Mouse (Mus musculus): ENCODE measurements around the gene Card9. TPM values are rescaled to one million over a fixed set of nuclear protein-coding genes. Genes with fewer than 3 reads are reported as not detected.
A peak's percentile ranks its signal among the peaks of the same experiment; 100 is the strongest.

Card9 gene
- total RNA-seq, 1 experiment from 2014 or later = 1.2 TPM

DNA sequence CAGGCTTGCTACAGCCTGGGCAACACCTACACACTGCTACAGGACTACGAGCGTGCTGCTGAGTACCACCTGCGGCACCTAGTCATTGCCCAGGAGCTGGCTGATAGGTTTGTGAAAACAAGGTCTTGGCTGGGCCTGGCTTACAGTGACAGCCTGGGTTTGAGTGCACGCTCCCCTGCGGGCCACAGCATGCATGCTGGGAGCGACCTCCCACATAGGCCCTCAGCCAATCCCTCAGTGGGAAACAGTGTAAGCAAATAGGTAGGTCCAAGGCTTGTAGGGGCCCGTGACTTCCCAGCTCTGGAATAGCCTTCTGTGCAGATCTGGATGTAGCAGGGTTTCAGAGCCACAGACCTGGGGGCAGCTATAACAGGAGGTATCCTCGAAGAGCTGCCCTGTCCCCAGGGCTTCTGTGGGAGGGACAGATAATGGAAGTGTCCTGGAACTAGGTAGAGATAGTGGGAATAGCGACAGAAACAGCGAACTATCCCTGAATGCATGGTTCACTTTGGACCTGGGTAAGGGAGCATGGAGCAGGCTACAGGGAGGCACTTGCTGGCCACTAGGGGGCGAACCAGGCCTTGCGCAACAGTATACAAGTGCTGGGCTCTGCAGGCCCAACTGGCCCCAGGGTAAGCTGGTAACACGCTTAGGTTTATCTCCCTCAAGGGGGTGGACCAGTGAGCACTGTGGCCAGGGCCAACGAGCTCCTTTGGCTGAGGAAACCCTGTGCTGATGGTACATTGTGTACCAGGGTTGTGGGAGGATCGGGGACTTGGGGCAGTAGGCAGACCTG is 35.1 kb downstream of the Card9 start:
- peak; percentile 87 for DNase-seq

GRCm38 (mm10) chr2:26324917-26325316 is 35.8 kb downstream of the Card9 start:
- DNase-seq = peak; percentile 76

- no peak for DNase-seq
Observed at GRCm38 (mm10) chr2:26323589-26324325, 37.0 kb downstream of the Card9 start.

DNA sequence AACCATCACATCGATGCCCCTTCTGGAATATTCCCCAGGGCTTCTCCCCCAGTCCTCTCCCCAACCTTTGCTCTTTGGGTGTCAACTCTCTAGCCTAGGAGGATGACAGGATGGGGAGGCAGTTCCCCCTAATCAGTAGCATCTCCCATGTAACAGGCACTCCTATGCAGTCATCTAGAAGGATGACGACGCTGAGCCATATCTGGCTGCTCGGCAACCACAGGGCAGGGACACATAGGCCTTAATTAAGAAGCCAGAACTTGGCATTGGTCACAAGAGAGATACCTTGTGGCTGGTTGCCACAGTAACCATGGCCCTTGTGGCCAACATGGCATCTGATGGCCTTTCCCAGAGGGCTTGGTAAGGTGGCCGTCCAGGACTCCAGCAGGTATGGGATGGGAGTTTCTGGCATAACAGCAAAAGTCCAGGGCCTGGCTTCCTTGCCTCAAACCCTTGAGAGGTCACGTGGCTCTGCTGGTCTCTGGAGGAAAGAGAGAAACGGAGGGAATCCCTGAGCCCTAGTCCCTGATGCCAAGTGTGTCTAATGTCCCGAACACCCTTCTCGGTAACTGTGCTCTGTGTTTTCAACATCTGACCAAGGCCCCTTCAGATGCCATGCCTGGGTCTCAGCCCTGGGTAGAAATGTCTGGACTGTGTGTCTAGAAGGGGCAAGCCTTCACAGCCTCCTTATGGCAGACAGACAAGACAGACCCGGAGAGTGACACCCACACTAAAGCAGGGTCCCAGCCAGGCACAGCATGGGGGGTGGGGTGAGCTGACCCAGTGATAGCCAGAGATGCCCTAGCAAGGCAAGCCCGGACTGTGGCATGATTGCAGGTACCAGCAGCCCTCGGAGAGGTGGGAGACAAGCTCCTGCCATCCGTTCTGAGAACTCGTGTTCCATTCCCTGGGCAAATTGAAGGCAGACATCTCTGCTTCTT is 40.2 kb downstream of the Card9 start:
- DNase-seq = no peak

DNA sequence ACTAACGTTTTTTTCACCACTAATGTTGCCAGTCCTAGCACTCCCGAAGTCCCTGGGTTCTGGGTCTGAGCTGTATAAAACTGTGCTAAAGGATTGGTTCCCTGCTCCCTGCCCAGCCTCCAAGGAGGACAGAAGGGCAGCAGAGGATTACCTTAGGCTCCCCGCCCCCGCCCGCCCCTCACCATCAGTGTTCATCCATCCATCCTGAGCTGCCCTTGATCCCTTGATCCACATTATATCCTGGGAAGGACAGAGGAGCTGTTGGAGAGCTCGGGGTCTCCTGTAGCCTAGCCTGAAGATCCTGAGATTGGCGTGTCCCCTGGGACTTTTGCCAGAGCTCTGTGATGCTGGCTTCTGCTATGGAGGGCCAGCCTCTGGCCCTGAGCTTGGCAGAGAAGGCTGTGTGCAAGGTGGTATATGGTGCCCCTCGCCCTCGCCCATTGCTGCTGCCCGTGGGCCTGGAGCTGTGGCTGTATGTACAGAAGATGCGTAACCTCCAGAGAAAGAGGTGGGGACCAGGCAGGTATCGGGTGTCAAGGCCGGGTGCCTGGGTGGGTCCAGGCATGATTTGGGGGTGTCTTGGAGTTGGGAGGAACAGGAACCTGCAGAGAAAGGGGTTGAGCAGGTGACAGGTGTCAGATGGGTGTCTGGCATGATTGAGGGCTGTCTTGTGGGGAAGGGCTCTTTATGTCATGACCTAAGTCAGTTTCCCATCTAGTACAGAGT is 41.0 kb downstream of the Card9 start:
- DNase-seq = no peak

DNA sequence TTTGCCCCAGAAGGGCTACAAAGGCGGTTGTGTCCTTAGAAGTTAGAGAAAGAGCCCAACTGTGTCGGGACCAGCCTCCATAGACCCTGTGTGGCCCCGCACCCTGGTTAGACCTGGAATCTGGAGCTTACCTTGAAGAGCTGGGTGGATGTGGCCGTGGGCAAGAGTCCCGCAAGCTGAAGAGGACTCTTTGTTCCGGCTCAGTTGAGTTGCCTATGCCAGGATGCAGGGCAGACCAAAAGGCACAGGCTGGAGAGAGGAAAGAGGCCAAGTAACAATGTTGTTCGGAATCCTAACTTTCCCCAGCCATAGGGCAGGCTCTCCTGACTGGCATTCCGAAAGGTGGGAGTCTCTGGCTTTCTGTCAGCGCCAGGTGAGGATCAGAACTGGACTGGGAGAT is 41.6 kb downstream of the Card9 start:
- DNase-seq = no peak

GRCm38 (mm10) chr2:26317991-26318672 is 42.6 kb downstream of the Card9 start:
- no peak for DNase-seq

DNA sequence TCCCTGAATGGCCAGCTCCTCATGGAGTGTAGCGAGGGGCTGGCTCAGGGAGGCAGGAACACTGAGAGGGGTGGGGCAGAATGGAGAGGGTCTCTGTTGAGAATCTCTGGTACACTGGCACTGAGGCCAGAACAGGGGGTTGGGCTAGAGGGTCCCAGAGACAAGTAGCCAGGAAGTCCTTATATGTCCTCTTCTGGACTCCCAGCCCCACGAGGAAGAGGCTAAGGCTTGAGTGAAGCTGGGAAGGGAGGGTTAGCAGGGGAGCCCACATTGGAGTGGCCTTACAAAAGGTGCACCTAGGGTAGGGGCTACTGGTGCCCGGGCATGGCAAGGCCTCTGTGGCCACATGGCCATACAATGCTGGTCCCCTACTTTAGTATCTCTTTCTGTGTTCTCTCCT is 43.3 kb downstream of the Card9 start:
- DNase-seq = no peak

GRCm38 (mm10) chr2:26316576-26317246 is 44.0 kb downstream of the Card9 start:
- DNase-seq = no peak

GRCm38 (mm10) chr2:26315925-26316311 is 44.8 kb downstream of the Card9 start:
- peak; percentile 59 for DNase-seq

- DNase-seq = peak; percentile 88
Observed at GRCm38 (mm10) chr2:26315072-26315924, 45.4 kb downstream of the Card9 start, which contains the start of gene Gpsm1. Gene Gpsm1, plus strand, starts transcription at chr2:26315515.

DNA sequence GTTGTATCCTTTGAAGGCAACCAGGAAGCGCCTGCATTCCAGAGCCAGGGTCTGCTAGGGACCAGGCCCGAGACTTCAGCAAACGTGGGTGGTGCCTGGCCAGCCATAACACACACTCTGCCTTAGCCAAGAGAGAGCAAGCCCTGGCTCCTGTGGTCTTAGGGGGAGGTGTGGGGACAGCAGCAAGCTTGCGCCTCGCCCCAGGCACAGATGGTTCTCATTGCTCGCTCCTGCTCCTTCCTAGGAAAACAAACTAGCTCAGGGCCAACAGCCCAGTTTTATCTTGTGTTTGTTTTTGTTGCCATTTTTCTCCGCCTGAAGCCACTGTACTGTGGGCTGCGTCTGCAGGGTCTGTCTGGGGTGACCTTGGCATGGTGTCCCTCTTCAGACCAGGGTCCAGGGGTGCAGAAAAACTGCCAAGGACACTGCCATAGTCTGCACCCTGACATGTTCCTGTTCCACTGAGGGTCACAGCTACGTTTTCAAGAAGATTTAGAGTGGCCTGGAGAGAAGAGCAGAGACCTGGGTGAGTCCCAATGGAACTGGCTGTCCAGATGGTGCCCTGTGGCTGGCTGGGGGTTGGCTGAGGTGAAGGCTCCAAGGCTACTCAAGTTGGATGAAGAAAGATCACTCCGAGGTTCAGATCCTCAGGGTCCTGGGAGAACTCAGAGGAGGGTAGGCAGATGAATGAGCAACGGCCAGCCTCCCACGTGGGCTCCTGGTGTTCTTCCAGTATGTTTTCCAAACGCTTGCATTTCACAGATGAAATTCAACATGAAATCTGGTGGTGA is 46.2 kb downstream of the Card9 start:
- DNase-seq = peak; percentile 46

GRCm38 (mm10) chr2:26313394-26313793 is 47.3 kb downstream of the Card9 start:
- DNase-seq = no peak

DNA sequence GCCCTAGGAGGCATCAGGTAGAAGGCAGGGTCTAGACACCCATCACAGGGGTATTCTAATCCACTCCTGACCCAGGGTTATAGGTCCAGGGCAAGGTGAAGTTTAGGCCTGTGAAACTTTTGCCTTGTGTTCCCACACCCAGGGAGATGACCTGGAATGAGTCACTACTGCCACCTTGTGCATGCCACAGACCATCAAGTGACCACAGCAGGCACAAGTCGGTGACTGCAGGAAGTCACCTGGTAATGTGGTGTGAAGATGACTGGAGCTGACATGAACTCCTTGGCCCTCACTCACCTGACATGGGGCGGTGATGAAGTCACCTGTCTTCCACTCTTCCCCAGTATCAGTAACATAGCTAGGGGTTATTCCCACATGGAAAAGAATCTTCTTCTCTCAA is 47.9 kb downstream of the Card9 start:
- no peak for DNase-seq

DNA sequence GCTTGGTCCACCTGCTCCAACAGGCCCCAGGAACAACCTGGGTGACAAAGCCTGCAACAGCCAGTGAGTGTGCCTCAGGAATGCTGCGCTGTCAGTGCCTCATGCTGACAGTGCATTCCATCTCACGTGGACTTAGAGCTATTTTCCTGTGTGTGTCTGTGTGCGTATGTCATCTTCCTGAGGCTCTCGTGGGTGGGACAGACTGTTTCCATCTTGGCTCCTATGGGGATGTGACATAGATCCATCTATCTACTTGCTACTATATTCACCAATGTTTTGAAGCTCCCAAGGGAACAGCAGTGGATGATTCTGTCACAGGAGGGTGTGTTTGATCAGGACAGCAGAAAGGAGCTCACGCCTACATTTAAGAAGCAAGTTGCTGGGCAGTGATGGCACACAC is 48.8 kb downstream of the Card9 start:
- DNase-seq = no peak

GRCm38 (mm10) chr2:26309739-26310138 is 51.0 kb downstream of the Card9 start:
- DNase-seq = no peak

DNA sequence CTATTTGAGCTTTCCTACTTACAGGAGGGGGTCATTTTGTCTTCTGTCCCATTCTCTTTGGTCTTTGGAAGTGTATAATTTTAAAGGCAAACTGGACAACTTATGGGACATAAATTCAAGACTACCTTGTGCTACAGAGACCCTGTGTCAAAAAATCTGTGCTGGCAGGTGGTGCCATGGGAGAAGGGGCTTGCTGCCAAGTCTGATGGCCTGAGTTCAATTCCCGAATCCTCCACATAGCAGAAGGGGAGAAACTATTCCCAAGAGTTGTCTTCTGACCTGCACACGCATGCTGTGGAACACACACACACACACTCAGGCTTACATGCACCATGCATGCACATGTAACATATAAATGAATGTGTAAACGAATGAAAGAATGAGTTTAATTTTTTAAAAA is 54.0 kb downstream of the Card9 start:
- DNase-seq = no peak

- DNase-seq = no peak
Observed at GRCm38 (mm10) chr2:26305555-26305954, 55.2 kb downstream of the Card9 start.

DNA sequence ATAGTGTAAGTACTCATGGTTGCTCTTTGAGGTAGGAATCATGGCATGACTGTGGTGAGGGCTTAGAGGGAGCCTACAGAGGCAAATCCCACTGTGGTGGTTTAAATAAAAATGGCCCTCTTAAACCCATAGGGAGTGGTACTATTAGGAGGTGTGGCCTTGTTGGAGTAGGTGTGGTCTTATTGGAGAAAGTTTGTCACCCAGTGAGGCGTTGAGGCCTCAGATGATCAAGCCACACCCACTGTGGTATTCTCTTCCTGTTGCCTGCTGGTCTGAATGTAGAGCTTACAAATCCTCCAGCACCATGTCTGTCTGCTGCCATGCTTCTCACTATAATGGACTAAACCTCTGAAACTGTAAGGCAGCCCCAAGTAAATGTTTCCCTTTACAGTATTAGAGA is 56.0 kb downstream of the Card9 start:
- DNase-seq = no peak

Measured in adrenal gland, postnatal 14 days (tissue).